Mouse (Mus musculus): Measurements from ENCODE around the gene Ppp2r5c.
A peak's percentile ranks its signal among the peaks of the same experiment; 100 is the strongest.

Gene Ppp2r5c

DNA sequence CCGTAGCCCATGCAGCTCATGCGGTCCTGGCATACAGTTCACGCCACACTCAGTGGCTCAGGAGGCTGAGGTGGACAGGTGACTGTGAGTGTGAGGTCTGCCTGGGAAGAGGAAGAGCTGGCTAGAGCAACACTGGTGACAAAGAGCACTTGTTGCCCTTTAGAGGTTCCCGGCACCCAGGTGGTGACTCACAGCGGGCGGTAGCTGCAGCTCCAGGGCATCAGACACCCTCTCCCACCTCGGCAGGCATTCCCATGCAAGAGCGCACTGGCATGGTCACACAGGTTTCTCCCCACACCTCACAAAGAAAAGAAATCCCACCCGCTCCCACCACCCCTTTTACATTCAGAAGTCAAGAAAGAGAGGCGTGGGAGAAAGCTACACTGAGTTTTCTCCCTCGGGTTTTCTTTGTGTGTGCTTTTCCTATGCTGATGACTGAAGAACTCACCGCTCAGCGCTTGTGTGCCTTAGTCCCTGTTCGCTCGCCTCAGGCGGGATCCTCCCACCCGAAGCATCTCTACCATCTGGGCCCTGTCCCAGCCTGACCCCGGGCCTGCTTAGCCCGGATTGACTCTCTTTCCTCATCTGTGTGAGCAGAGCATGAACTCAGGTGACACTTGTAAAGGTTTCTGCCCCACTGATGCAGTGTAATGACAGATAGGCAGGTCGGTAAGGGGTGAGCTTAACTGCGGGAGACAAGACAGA, 108.8 kb downstream of the Ppp2r5c start:
- ATAC-seq (ENCODE audit: low TSS enrichment), result 0 out of 2 replicates have a peak, but pooled peaks have one; percentile 28

DNA sequence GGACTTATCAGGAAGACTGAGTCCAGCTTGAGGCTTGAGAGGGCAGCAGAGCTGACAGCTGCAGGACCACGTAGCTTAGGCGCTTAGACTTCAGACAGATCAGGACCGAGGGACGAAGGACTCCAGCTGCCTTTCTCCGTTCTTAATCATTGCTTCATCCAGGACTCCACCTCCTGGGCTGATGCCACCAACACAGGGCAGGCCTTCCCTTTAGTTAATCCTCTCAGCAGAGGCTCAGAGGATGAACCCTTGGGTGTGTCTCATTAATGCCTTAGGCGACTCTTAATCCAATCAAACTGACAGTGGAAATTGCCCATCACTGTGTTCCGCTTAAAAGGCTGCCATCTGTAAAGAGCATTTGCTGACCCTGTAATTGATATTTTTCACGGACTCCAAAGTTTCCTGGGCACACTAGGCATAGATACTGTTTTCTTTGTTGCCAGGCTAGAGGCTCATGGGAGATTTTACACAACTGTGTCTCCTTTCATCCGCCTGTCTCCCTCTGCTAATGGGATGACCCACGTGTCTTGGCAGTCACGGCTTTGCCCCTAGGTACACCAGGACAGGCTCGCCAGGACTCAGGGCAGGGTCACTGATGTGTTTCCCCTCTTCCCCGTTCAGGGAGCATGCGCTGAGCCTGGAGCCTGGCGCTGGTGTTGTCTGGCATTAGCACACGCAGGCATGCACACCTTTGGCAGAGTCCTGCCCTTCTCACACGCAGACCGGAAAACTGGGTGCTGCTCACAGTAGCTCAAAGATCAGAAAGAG, 110.1 kb downstream of the Ppp2r5c start:
- no peak for ATAC-seq (ENCODE audit: low TSS enrichment)

DNA sequence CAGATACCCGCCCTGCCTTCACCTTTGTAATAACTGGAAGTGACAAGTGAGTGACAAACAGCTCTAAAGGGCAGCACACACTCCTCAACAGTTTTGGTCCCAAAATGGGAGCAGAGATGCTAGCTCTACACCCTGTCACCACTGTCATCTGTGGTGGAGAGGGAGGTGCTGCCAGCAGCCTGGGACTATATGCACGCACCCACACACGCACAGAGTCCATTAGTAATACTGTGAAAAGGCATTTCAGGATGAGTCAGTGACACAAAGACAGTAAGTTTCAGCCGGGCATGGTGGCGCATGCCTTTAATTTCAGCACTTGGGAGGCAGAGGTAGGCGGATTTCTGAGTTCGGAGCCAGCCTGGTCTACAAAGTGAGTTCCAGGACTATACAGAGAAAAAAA, 111.3 kb downstream of the Ppp2r5c start:
- ATAC-seq (ENCODE audit: low TSS enrichment), result peak; percentile 36; the same call in 1 of the 2 replicates

DNA sequence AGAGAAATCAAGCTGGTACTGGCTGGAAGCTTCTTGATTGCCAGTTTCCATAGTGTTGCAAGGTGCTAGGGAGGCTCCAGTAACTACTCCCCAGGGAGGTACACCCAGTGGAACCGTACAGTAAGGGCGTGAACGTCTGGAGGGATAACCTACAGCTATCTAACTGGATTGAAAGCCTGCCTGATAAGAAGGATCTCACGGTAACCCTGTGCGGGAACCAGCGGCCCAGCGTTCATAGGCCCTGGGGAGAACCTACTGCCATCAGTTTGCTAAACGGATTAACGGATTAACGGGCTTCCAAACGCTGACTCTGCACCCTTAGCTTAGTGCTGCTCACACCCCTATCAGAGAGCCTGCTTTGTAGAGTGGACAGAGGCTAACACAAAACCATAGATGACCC, 116.5 kb downstream of the Ppp2r5c start:
- ATAC-seq (ENCODE audit: low TSS enrichment), result no peak

DNA sequence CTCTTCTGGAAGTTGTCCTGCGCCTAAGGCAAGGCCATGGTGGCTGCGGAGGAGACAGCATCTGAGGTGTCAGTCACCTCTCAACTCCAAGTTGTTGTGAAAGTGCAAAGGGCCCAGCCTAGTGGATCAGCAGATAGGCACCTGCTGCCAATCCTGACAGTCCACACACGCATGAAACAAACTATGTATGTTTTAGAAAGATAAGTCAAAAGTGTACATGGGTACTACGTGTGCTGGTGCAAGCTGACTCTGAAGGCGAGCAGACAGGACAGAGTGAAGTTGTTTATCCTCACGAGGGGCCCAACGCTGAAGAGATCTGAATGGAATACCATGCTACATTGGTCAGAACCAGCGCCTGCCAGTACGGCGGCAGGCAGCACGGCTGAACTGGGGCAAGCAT, 117.9 kb downstream of the Ppp2r5c start:
- ATAC-seq (ENCODE audit: low TSS enrichment), result no peak

DNA sequence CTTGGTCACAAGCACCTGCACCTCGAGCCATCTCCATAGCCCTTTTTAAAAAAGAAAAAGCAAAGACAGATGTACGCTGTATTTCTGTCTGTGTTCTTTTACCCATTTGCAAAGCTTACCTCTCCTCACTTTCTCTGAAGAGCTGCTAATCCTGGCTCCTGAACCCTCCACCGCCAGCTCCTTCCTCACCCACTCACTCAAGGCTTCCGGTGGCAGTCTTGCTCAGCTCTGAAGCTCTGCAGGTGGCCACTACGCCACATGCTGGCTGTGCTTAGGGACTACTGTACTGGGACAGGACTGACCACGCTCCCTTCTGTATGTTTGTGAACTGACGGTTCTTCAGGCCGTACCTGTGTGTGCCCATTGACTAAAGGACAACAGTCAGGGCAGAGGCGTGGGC, 119.4 kb downstream of the Ppp2r5c start:
- peak; percentile 76; the same call in 1 of the 2 replicates for ATAC-seq (ENCODE audit: low TSS enrichment)

DNA sequence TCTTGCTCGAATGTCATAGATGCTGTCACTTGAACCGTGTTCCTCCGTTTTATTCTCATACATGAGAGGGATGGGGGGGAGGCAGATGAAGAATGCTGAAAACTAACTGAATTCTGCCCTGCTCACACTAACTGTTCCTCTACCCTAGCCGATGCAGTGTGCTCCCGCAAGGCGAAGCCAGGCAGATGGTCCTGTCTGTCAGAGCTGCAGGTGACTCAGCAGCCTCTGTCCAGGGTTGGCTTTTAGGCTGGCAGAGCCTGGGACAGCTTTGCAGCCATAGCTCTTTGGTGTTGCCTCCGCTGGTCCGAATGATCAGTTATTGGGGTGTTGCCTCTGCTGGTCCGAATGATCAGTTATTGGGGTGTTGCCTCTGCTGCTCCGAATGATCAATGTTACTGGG, 124.1 kb downstream of the Ppp2r5c start:
- peak; percentile 51; the same call in 1 of the 2 replicates for ATAC-seq (ENCODE audit: low TSS enrichment)

DNA sequence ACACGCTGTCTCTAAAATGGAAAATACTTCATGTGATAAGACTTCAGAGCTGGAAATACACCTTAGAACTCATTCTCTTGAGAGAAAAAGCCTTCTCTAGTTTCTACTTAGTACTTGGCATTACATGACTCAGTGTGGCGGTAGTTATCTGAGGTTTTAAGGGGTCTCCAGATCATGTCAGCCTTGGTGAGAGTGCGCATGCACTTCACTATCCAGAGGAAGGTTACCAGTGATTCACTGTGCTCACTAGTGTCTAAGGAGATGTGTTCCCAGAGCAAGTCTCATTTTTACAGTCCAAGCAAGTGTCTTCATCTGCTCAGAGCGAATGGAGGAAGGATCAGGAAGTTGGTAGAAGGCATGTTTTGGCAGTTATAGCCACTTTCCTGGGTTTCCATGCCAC, 125.4 kb downstream of the Ppp2r5c start:
- no peak for ATAC-seq (ENCODE audit: low TSS enrichment)

DNA sequence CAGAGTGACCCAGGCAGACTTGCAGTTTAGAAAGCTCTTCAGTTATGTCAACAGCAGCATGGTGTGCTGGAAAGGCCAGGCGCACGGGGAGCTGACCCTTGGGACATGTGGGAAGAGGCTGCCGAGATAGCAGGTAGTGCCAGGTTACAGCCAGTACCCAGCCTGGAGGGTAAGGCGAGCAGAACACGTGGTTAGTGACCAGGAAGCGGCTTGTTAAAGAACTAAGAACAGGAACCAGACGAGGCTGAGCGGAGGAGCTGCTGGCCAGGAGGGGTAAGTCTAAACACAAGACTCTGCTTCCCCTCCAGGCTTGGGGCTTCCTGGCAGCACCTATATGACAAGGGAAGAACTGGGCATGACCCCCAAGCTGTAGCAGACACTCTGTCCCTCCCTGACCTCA, 126.7 kb downstream of the Ppp2r5c start:
- no peak for ATAC-seq (ENCODE audit: low TSS enrichment)

DNA sequence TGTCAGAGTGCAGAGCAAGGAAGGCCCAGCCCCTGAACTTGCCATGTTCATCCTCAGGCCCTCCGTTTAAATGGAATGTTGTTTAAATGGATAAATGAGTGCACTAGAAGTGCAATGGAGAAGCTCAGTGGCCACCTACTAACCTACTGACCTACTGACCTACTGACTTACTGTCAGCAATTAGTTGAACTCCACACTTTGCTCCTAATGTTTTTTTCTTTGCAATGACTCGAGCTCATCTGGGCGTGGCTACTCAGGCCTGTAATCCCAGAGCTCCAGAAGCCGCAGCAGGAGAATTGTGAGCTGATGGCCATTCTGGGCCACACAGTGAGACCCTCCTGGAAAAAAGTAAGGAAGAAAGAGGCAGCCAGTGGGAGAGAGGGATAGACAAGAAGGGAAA, 129.0 kb downstream of the Ppp2r5c start:
- no peak for ATAC-seq (ENCODE audit: low TSS enrichment)

DNA sequence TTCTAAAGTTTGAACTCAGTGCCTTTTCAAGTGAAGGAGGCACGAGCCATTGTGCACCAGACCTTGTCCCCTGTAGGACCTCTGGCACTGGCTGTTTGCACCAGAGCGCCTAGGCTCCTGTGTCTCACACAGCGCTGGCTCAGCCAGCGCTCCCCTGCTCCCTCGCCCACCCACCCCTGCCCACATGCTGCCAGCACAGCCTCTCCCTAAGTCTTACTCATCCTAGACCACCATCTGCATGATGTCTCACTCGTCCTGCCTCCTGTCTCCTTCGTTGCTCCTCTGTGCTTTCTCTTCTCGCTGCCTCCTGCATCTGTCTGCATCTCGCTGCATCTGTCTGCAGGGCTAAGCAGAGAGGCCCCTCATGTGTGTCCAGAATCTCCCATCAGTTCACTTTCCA, 131.4 kb downstream of the Ppp2r5c start:
- ATAC-seq (ENCODE audit: low TSS enrichment), result peak; percentile 53; the same call in 1 of the 2 replicates

DNA sequence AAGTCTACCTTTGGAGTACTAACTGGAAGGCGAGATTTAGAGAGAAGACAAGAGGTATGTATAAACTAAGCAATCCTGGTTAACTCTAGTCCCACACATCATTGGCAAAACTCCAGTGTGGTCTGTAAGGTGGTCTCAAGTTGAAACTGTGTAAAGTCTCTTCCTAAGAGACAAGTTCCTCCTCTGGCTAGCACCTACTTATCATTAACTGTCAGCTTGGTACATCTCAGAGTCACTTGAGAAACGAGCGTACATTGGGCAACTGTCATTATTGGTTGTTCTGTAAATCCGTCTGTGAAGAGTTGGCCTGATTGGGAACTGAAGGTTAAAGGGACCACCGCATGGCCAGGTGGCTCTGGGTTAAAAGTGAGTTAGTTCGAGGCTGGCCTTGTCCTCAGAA, 141.7 kb downstream of the Ppp2r5c start:
- ATAC-seq (ENCODE audit: low TSS enrichment), result no peak

DNA sequence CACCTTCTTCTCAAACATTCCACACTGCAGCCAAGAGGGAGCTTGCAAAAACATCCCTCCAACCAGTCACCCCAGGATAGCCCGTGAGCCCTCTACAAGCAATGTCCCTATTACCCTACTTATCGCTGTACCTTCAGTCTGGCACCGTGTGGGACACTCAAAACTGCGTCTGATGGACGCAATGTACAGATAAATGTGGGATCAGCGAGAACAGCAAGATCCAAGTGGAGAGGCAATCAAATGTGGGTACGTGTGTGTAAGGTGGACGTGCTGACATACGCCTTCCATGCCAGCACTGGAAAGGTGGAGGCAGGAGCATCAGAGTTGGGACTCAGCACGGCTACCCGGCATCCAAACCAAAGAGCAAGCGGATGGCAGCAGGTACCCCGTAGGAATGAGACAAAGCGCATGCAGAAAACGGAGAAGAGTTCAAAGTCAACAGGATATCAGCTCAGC, 143.9 kb downstream of the Ppp2r5c start:
- ATAC-seq (ENCODE audit: low TSS enrichment), result peak; percentile 48

DNA sequence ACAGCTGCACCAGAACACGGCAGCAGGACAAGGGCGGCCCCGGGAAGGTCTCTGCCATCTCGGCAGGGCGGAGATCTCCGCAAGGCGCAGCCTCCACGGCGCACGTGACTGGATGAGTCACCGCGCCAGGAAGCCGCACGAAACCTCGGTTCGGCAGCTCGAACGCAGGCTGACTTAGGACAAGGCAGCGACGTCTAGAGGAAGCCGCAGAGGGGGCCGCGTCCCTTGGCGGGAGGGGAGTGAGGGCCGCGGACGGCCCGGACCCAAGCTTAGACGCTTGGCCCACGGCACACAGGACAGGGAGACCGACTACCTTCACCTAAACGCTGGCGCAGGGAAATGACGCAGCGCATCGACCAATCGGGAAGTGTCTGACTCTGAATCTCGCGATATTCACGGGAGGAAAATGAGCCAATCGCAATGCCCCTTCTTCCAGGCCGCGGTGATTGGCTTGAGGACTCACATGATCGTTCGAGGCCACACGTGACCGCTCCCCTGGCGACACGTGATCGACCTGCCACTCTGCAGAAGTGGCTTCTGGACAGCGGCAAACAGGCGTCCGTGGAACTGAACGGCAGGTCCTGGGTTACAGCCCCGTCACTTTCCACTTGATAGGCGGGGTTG, 144.5 kb downstream of the Ppp2r5c start:
- peak; percentile 86 for ATAC-seq (ENCODE audit: low TSS enrichment)

DNA sequence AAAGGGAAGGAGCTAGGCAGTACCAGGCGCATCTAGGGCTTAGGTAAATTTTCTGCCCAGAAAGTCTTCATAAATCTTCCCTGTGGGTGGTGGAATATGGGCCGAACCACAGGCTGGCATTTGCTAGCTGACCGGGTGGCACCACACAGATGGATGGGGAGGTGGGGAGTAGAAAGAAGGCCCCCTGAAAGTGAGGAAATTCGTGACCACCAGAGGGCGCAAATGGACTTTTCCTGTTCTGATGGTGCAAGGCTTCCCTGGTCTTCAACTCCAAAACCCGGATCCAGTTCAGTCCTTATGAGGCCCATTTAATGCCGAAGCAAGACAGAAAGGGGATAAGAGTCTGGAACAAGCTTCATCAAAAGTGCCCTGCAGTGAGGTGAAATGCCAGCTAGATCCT, 151.6 kb downstream of the Ppp2r5c start:
- ATAC-seq (ENCODE audit: low TSS enrichment), result no peak

DNA sequence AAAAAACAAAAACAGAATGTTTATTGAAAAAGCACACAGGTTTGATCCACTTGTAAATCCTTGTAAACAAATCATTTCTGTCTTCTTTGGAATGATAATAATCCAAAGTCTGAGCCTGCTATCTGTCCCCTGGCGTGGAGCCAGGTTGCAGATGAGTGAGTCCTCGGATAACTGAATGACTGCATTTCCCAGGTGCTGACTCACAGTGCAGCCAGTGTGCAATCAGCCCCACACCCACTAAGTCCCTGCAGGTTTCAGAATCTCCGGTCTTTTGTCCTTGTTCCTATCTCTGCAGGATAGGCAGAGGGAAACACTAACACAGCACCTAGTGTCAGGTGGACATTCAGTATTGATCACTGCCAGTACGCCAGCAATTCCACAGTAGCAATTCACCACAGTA, 152.9 kb downstream of the Ppp2r5c start:
- no peak for ATAC-seq (ENCODE audit: low TSS enrichment)

DNA sequence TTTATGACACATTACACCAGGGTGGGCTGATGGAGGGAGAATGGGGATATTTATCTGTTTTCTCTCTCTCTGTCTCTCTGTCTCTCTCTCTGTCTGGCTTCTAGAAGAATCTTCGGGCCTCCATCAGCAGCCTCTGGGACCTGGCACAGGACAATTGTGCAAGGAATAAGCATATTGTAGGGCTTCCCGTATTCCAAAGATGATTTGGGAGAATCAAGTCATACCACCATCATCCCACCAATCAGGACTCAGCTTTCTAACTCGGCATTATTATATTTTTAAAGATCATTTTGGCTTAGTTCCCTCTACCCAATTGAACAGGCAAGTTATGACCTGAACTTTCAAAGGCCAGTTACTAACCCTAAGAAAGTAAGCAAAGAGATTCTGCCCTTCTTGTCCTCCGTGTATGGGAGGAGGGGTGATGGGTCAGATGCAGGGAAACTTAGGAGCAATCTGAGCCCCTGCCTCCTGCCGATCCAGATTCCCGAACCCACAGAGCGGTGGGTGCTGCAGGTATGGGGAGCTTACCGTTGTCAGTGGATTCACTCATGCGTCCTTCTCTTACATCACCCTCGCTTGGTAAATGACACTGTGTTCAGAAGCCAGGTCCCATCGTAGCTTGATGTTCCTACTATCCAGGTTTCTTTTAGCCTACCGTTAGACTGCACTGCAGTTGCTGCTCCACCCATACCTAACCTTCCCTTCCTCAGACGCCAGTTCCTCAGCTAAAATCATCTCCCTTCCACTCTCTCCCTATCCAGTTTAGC, 153.5 kb downstream of the Ppp2r5c start:
- ATAC-seq (ENCODE audit: low TSS enrichment), result peak; percentile 34

DNA sequence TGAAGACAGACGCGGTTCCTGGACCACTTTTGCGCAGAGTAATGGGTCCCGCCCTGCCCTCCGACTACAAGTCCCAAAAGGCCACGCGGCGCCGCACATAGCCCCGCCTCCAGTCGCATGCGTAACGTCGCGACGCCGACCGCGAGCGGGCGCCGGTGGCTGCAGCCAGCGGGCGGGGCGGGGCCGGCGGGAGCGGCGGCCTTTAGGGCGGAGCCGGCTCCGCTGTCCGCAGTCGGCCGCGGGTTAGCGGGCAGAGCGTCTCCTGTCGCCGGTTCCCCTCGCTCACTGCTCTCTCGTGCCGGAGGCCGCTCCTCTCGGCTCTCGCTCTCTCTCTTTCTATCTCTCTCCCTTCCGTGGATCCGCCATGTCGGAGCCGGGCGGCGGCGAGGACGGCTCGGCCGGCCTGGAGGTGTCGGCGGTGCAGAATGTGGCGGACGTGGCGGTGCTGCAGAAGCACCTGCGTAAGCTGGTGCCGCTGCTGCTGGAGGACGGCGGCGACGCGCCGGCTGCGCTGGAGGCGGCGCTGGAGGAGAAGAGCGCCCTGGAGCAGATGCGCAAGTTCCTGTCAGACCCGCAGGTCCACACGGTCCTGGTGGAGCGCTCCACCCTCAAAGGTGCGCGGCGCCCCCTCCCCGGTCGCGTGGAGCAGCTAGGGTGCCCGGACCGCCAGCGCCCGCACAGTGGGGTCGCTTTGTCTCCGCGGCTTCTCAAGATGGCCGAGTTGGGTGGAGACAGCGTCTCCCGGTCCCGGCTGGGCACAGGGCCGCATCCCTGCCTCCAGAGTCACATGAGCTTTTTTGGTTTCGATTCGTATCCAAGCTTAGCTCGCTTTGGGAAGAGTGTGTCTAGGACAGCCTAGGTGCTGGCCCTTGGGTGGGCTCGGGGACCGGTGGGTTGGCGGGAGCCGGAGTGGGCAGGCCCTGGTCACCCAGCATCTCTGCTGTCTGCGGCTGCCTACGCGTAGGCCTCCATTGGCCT, 154.6 kb downstream of the Ppp2r5c start, which contains the start of gene Dync1h1:
Gene Dync1h1 (plus strand): TSS at position 212 of the 978 bp plus-strand sequence.
- peak; percentile 79 for ATAC-seq (ENCODE audit: low TSS enrichment)

DNA sequence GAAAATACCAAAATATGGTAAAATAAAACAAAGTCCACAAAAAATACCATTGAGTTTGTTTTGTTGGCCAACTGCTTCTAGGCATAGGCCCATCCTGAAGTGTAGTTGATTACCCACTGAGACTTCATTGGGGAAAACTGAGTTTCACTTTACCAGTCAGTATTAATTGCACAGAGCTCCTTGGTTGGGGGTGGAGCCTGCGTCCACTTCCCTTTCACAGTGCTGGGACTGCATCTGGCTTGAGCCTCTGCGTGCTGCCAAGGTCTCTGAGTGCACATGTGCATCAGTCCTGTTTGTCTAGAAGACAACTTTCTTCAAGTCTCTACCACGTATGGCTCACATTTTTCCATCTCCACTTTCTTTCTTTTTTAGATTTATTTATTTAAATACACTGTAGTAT, 159.2 kb downstream of the Ppp2r5c start:
- no peak for ATAC-seq (ENCODE audit: low TSS enrichment)

DNA sequence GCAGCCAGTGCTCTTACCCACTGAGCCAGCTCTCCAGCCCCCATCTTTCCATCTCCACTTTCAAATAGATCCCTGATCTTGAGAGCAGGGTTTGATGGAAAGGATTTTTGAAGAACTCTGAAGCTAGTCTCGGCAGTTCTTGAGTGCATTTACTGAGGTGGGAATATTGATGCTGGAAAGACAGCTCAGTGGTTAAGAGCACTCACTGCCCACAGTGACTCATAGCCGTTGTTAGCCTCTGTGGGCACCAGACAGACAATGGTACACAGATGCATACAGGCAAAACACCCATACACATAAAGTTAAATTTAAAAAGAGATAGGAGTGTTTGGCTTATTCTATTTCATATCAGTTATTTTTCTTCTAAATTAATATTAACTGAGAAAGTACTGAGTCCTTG, 159.8 kb downstream of the Ppp2r5c start:
- ATAC-seq (ENCODE audit: low TSS enrichment), result no peak

Data from frontal cortex, adult (tissue).